Mouse (Mus musculus) midbrain, embryonic 14.5 days (tissue): ENCODE data around the gene Xpnpep2. TPM values are rescaled to one million over a fixed set of nuclear protein-coding genes. Genes with fewer than 3 reads are reported as not detected.

Experiments used
- ATAC-seq: fragments of 200-750 bp; cut with Nextera tagmentation; 2 replicates; pipeline ENCODE4 v1.8.0; 2017; ENCODE audit warnings: moderate number of reproducible peaks, moderate library complexity; ENCODE audit not compliant: low FRiP score, low TSS enrichment
- DNase-seq: peaks from one replicate; pipeline ENCODE4 v3.0.0-alpha.2; 2015
- H3K27ac ChIP-seq: fragments of 300-500 bp; sonication (generic); replicated peaks from 2 replicates; pipeline ENCODE4 v1.5.1; 2014; ENCODE audit warnings: mild to moderate bottlenecking, low read depth, low read length, moderate library complexity
- H3K27me3 ChIP-seq: fragments of 300-500 bp; sonication (generic); 2 replicates; pipeline ENCODE4 v1.6.1; 2014; ENCODE audit warnings: low read length, control low read depth, mixed read lengths; ENCODE audit not compliant: control insufficient read depth, insufficient read depth
- H3K36me3 ChIP-seq: fragments of 300-500 bp; sonication (generic); 2 replicates; pipeline ENCODE4 v1.6.1; 2014; ENCODE audit warnings: low read length, control low read depth; ENCODE audit not compliant: control insufficient read depth, insufficient read depth
- H3K4me1 ChIP-seq: fragments of 300-500 bp; sonication (generic); 2 replicates; pipeline ENCODE4 v1.6.1; 2014; ENCODE audit warnings: mild to moderate bottlenecking, antibody characterized with exemption, low read length, control low read depth; ENCODE audit not compliant: control insufficient read depth, insufficient read depth
- H3K4me2 ChIP-seq: fragments of 300-500 bp; sonication (generic); 2 replicates; pipeline ENCODE4 v1.6.1; 2014; ENCODE audit warnings: mild to moderate bottlenecking, low read length, moderate library complexity
- H3K4me3 ChIP-seq: fragments of 300-500 bp; sonication (generic); replicated peaks from 2 replicates; pipeline ENCODE4 v1.5.1; 2014; ENCODE audit warnings: low read depth, low read length
- H3K9ac ChIP-seq: fragments of 300-500 bp; sonication (generic); replicated peaks from 2 replicates; pipeline ENCODE4 v1.6.1; 2014; ENCODE audit warnings: mild to moderate bottlenecking, low read length, moderate library complexity
- H3K9me3 ChIP-seq: fragments of 300-500 bp; sonication (generic); 2 replicates; pipeline ENCODE4 v1.6.1; 2016; ENCODE audit warnings: low read length, control low read depth, mixed read lengths; ENCODE audit not compliant: control insufficient read depth
- WGBS: fragments of 180-500 bp; shearing (Covaris S2); extraction: QIAGEN DNeasy Blood & Tissue Kit; methylation state at CpG from one replicate; pipeline ENCODE4 v1.1.7; 2014; 5-methylcytosine and 5-hydroxymethylcytosine counted together
- polyA plus RNA-seq: library from polyadenylated mRNA; unstranded; fragments of >200 nt; fragmentation: Nextera tagmentation; extraction: Ambion mirVana; gene quantifications from 2 replicates; pipeline ENCODE4 v1.2.1, GENCODE M21; 2014

Xpnpep2 gene
- polyA plus RNA-seq, 1 experiment from 2014 or later: 0.75 TPM

DNA sequence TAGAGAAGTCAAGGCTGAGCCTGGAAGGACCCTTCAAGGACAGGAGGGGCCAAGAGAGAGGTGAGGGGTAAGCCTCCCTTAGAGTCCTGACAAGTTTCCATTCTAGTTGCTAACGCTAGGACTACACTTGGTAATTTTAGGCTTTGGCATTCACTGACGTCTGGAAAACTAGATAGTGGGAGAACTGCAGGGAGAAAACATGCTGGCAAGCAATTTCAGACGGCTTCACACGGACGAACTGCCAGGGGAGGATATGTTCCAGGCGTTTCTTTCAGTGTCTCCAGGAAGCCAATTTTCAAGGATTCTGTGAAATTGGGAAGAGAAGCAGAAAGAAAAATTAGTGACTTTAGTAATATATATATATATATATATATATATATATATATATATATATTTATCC, 73.3 kb downstream of the Xpnpep2 start:
- Histone ChIP-seq H3K36me3 (peaks cover 18% of the 10 kb centered on the region), H3K4me3 (no peak overlapping the region), H3K27me3 (no peaks in the 10 kb centered on the region), H3K27ac (no peak overlapping the region), H3K9me3 (no peaks in the 10 kb centered on the region), H3K4me2 (no peak overlapping the region), H3K4me1 (no peaks in the 10 kb centered on the region), H3K9ac (no peak overlapping the region)
- ATAC-seq (no peak), DNase-seq (no peak)
- WGBS: 83% methylated on average over 6 of the region's 6 CpGs

DNA sequence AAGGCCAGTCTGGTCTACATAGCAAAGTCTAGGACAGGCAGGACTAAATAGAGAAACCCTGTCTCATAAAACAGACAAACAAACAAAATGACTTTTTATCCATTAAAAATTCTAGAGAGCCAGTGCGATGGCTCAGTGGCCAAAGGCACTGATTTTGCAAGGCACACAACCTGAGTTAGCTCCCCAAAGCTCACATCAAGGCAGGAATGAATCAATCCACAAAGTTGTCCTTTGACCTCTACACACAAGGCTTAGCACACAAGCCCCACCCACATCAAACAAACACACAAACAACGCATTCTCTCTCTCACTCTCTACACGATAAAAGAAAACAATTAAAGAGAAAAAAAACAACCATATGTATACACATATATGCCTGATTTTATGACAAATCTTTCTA, 76.2 kb downstream of the Xpnpep2 start:
- H3K36me3 ChIP-seq: peaks cover 8% of the 10 kb centered on the region; the same call in 1 of the 2 replicates
- H3K4me1 ChIP-seq: no peaks in the 10 kb centered on the region
- 78% methylated on average over 3 of the region's 3 CpGs for WGBS
- DNase-seq: no peak
- no peaks in the 10 kb centered on the region for H3K27me3 ChIP-seq
- ATAC-seq: no peak
- no peak overlapping the region for H3K9ac ChIP-seq
- no peak overlapping the region for H3K4me3 ChIP-seq
- H3K4me2 ChIP-seq: no peak overlapping the region
- H3K27ac ChIP-seq: no peak overlapping the region
- no peaks in the 10 kb centered on the region for H3K9me3 ChIP-seq

Other genes with a start within 250 kb of the Xpnpep2 start
- 36.3 and 50.4 TPM in 2 replicates for gene Smarca1, start 215.8 kb upstream of the Xpnpep2 start, polyA plus RNA-seq
- 29.4 and 36.8 TPM in 2 replicates for gene Ocrl, start 196.3 kb upstream of the Xpnpep2 start, polyA plus RNA-seq
- gene Apln, start 73.9 kb upstream of the Xpnpep2 start, polyA plus RNA-seq: 1.8 and 2.3 TPM in 2 replicates
- gene Sash3, start 37.7 kb downstream of the Xpnpep2 start, polyA plus RNA-seq: 0.39 and 1.2 TPM in 2 replicates
- gene Zdhhc9, start 100.2 kb downstream of the Xpnpep2 start, polyA plus RNA-seq: 7.8 and 12.5 TPM in 2 replicates
- 14.3 and 16.6 TPM in 2 replicates for gene Utp14a, start 148.1 kb downstream of the Xpnpep2 start, polyA plus RNA-seq
- gene Bcorl1, start 232.6 kb downstream of the Xpnpep2 start, polyA plus RNA-seq: 7.8 and 7.9 TPM in 2 replicates